Mouse (Mus musculus) gastrocnemius, postnatal 10 days (tissue): ENCODE data around the gene Cby1. TPM values are rescaled to one million over a fixed set of nuclear protein-coding genes. Genes with fewer than 3 reads are reported as not detected.

Experiments used
- DNase-seq: peaks from one replicate; pipeline ENCODE4 v3.0.0; 2021; ENCODE audit warnings: mixed read lengths
- total RNA-seq, 2 experiments: library from RNA; stranded (reverse); gene quantifications; 2 replicates each; pipeline ENCODE4 v1.2.3; 2021

The Cby1 gene
- total RNA-seq, 2 experiments from 2014 or later, result 22.6 to 24.9 TPM

GRCm38 (mm10) chr15:79706603-79707214 lies 47.7 kb downstream of the Cby1 start:
- no peak for DNase-seq

DNA sequence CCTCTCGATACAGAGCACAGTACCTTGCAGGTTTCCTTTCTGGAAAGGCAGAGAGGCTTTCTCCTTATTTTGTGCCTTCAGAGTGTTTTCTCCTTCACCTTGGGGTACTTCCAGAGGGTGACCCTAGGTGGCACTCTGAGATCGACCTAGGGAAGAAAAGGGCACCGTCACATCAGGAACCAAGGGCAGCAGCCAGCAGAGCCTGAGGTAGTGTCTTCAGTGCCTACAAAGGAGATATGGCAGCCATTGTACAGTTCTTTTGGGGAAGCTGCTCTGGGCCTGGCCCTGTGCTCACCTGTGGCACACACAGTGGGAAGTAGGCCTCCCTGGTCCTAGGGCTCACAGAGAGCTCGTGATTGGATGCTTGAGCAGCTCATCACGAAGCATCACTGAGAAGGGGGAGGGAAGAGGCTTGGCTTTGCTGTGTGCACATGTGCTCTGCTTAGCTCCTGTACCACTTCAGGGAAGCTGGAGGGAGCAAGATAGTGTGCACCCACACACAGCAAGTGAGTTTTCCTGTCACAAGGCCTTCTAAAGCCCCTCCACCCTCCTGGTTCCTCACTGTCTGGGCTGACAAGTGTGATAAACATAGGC lies 49.3 kb downstream of the Cby1 start:
- DNase-seq, result no peak

DNA sequence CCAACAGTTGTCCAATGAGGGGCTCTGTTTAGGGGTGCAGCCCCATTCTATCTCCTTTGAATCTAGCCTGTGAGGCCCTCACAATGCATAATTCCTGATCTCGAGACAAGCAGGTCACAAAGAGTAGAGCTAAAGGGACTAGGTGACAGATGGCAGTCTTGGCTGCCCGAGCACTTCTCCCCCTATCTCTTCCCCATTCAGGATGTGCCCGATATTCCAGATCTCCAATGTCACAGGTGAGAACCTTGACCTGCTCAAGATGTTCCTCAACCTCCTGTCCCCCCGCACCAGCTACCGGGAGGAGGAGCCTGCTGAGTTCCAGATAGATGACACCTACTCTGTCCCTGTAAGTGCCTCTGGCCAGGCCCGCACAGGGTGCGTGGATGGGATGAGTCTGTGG lies 56.6 kb downstream of the Cby1 start:
- no peak for DNase-seq

GRCm38 (mm10) chr15:79716710-79717109 lies 57.7 kb downstream of the Cby1 start:
- no peak for DNase-seq

Other genes with a start within 250 kb of the Cby1 start
- gene Csnk1e, start 203.6 kb upstream of the Cby1 start, total RNA-seq, result 10 to 100 TPM; 55.5 to 60.8 TPM
- gene Kcnj4, start 154.0 kb upstream of the Cby1 start, total RNA-seq, result under 1 TPM; 0.26 to 0.27 TPM
- 10 to 100 TPM; 29.9 to 38.0 TPM for gene Kdelr3, start 142.8 kb upstream of the Cby1 start, total RNA-seq
- gene Ddx17, start 112.5 kb upstream of the Cby1 start, total RNA-seq, result 100 to 1,000 TPM in 1 of 2 experiments, 10 to 100 TPM in 1; 94.8 to 163 TPM
- gene Dmc1, start 54.1 kb upstream of the Cby1 start, total RNA-seq, result 1 to 10 TPM in 1 of 2 experiments, under 1 TPM in 1; 0.40 to 1.0 TPM
- gene Fam227a, start 243 bp upstream of the Cby1 start, total RNA-seq, result 1 to 10 TPM; 1.2 to 1.8 TPM
- 100 to 1,000 TPM in 1 of 2 experiments, 10 to 100 TPM in 1; 90.5 to 102 TPM for gene Tomm22, start 11.7 kb downstream of the Cby1 start, total RNA-seq
- 10 to 100 TPM; 11.8 to 13.1 TPM for gene Josd1, start 28.7 kb downstream of the Cby1 start, total RNA-seq
- 10 to 100 TPM; 14.3 to 16.8 TPM for gene Gtpbp1, start 31.6 kb downstream of the Cby1 start, total RNA-seq
- gene Sun2, start 83.3 kb downstream of the Cby1 start, total RNA-seq, result 10 to 100 TPM; 61.3 to 65.9 TPM
- 10 to 100 TPM; 10.4 to 12.6 TPM for gene Dnal4, start 118.7 kb downstream of the Cby1 start, total RNA-seq
- gene Nptxr, start 145.6 kb downstream of the Cby1 start, total RNA-seq, result 1 to 10 TPM; 4.2 to 5.1 TPM
- gene Npcd, start 175.0 kb downstream of the Cby1 start, total RNA-seq, result 1 to 10 TPM; 1.0 to 2.5 TPM
- 10 to 100 TPM; 28.2 to 38.1 TPM for gene Cbx6, start 175.5 kb downstream of the Cby1 start, total RNA-seq
- 10 to 100 TPM in 1 of 2 experiments, 1 to 10 TPM in 1; 7.5 to 11.8 TPM for gene Apobec3, start 232.5 kb downstream of the Cby1 start, total RNA-seq